Mouse (Mus musculus) forebrain, embryonic 16.5 days (tissue): ENCODE data around the gene Tenm3. TPM values are rescaled to one million over a fixed set of nuclear protein-coding genes. Genes with fewer than 3 reads are reported as not detected.

Experiments
- ATAC-seq: fragments of 200-750 bp; cut with Nextera tagmentation; 2 replicates; pipeline ENCODE4 v1.8.0; 2017; ENCODE audit warnings: mild to moderate bottlenecking, moderate library complexity
- H3K27ac ChIP-seq: fragments of 300-500 bp; sonication (generic); 2 replicates; pipeline ENCODE4 v1.5.1; 2014; ENCODE audit warnings: low read length, control low read depth
- H3K27me3 ChIP-seq: fragments of 300-500 bp; sonication (generic); replicated peaks from 2 replicates; pipeline ENCODE4 v1.6.1; 2014; ENCODE audit warnings: low read length; ENCODE audit not compliant: control insufficient read depth, insufficient read depth
- H3K36me3 ChIP-seq: fragments of 300-500 bp; sonication (generic); 2 replicates; pipeline ENCODE4 v1.6.1; 2014; ENCODE audit not compliant: control insufficient read depth, insufficient read depth
- H3K4me1 ChIP-seq: fragments of 300-500 bp; sonication (generic); replicated peaks from 2 replicates; pipeline ENCODE4 v1.6.1; 2014; ENCODE audit warnings: low read length; ENCODE audit not compliant: control insufficient read depth, insufficient read depth
- H3K4me2 ChIP-seq: fragments of 300-500 bp; sonication (generic); 2 replicates; pipeline ENCODE4 v1.6.1; 2014; ENCODE audit warnings: mild to moderate bottlenecking, low read length, control low read depth
- H3K4me3 ChIP-seq: fragments of 300-500 bp; sonication (generic); replicated peaks from 2 replicates; pipeline ENCODE4 v1.5.1; 2014; ENCODE audit warnings: mild to moderate bottlenecking, low read length, control low read depth
- H3K9ac ChIP-seq: fragments of 300-500 bp; sonication (generic); replicated peaks from 2 replicates; pipeline ENCODE4 v1.6.1; 2014; ENCODE audit warnings: low read depth, low read length, control low read depth
- H3K9me3 ChIP-seq: fragments of 300-500 bp; sonication (generic); 2 replicates; pipeline ENCODE4 v1.6.1; 2016; ENCODE audit warnings: low read length; ENCODE audit not compliant: control insufficient read depth
- WGBS: fragments of 180-500 bp; shearing (Covaris S2); extraction: QIAGEN DNeasy Blood & Tissue Kit; methylation state at CpG from one replicate; pipeline ENCODE4 v1.1.7; 2014; 5-methylcytosine and 5-hydroxymethylcytosine counted together
- polyA plus RNA-seq: library from polyadenylated mRNA; unstranded; fragments of >200 nt; fragmentation: Nextera tagmentation; extraction: Ambion mirVana; gene quantifications from 2 replicates; pipeline ENCODE4 v1.2.1, GENCODE M21; 2015

Gene Tenm3
- polyA plus RNA-seq, 1 experiment from 2014 or later, result 24.8 TPM

DNA sequence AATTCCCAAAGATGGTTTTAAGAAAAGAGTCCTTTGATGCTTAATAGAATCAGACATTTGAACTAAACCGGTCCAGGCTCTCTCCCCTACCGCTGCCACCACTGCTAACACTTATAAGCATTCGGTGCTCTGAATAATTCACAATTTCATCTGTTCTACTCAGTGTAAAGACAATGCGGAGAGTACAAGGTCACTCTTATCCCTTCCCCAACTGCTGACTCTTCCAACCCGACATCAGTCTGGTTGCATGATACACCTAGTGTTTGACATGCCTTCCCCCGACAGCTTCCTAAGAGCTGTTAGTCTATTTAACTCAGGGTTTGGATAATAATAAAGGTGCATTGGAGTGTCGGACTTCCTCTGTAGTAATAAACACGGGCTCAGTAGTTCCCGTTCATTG lies 128.1 kb downstream of the Tenm3 start:
- H3K27me3 ChIP-seq, result no peaks in the 10 kb centered on the region
- H3K36me3 ChIP-seq, result no peaks in the 10 kb centered on the region
- H3K4me2 ChIP-seq, result no peak overlapping the region
- H3K4me3 ChIP-seq, result no peak overlapping the region
- H3K9ac ChIP-seq, result no peak overlapping the region
- WGBS, result 79% methylated on average over 9 of the region's 9 CpGs
- H3K4me1 ChIP-seq, result no peaks in the 10 kb centered on the region
- no peak overlapping the region for H3K27ac ChIP-seq
- no peak for ATAC-seq
- 0 out of 2 replicates have a peak, but pooled peaks cover 2% of the 10 kb centered on the region for H3K9me3 ChIP-seq

DNA sequence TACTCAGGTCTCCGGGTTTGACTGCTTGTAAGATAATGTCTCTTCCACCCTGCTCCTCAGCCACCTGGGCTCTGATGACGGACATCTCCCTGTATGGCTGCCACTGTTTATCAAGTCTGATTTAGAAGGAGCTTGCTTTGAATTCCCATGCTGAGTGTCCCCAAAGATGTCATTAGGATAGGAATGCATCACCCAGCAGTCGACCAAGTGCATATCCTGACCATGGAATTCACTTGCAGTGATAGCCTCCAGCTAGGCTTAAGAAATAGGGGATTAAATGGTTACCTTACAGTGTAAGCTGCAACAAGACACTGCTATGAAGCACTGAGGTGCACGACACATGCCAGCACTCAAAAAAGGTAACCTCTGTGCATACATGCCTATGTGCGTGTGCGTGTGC lies 137.1 kb downstream of the Tenm3 start:
- WGBS, result 90% methylated on average over 6 of the region's 6 CpGs
- Histone ChIP-seq H3K27me3 (no peaks in the 10 kb centered on the region), H3K9me3 (peaks cover 8% of the 10 kb centered on the region; the same call in 1 of the 2 replicates), H3K4me1 (no peaks in the 10 kb centered on the region), H3K36me3 (no peaks in the 10 kb centered on the region), H3K4me3 (no peak overlapping the region), H3K4me2 (no peak overlapping the region), H3K9ac (no peak overlapping the region), H3K27ac (no peak overlapping the region)
- ATAC-seq, result no peak

DNA sequence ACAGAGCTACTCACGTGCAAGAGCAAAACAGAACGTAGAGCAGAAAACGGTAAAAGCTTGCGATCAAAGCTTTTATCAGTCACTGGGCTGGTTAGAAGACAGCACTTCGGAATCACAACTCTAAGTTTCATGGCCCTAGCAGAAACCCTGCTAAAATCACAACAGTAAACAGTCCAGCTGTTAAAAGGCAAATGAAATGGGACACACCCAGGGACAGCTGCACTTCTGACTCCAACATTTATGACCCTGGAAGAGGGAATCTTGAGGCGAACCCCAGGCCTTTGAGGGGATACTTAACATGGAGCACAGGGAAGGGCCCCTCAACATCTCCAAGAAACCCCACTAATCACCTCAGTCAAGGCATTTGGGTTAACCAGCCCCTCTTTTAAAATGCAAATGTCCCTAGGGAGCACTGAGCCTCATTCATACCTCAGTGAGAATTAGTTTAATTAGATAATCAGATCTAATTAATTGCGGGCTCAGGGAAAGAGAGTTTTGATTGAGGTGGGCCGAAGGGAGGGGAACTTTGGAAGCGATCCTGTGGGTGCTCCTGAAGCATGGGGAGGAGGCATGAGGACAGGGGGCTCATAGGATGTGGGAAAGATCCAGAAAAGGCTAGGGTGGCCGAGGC lies 138.8 kb downstream of the Tenm3 start:
- H3K36me3 ChIP-seq, result no peaks in the 10 kb centered on the region
- H3K4me3 ChIP-seq, result no peak overlapping the region
- H3K27me3 ChIP-seq, result no peaks in the 10 kb centered on the region
- H3K4me2 ChIP-seq, result no peak overlapping the region
- 58% methylated on average over 10 of the region's 10 CpGs for WGBS
- no peak overlapping the region for H3K9ac ChIP-seq
- peaks cover 5% of the 10 kb centered on the region; the same call in 1 of the 2 replicates for H3K9me3 ChIP-seq
- H3K27ac ChIP-seq, result no peak overlapping the region
- no peak for ATAC-seq
- no peaks in the 10 kb centered on the region for H3K4me1 ChIP-seq

DNA sequence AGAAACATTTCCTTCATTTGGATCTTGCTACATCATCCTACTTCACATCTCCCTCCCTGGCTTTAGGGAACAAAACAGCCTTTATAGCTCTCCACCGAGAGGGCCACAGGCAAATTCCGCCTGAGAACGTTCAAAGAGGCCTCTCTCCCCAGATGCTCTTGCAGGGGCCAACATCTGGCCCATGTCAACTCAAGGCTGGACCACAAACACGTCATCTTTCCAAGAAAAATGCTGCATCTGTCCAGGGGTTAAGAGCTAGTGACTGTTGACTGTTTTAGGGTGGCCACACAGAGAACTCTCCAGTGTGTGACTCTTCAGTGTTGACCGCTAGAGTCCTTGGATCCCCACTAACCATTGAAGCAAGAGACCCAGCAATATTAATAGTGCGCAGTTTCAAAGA lies 139.3 kb downstream of the Tenm3 start:
- peaks cover 5% of the 10 kb centered on the region; the same call in 1 of the 2 replicates for H3K9me3 ChIP-seq
- H3K27ac ChIP-seq, result no peak overlapping the region
- H3K4me1 ChIP-seq, result no peaks in the 10 kb centered on the region
- ATAC-seq, result no peak
- WGBS, result 79% methylated on average over 6 of the region's 6 CpGs
- no peak overlapping the region for H3K4me3 ChIP-seq
- no peaks in the 10 kb centered on the region for H3K27me3 ChIP-seq
- no peak overlapping the region for H3K4me2 ChIP-seq
- no peak overlapping the region for H3K9ac ChIP-seq
- no peaks in the 10 kb centered on the region for H3K36me3 ChIP-seq

DNA sequence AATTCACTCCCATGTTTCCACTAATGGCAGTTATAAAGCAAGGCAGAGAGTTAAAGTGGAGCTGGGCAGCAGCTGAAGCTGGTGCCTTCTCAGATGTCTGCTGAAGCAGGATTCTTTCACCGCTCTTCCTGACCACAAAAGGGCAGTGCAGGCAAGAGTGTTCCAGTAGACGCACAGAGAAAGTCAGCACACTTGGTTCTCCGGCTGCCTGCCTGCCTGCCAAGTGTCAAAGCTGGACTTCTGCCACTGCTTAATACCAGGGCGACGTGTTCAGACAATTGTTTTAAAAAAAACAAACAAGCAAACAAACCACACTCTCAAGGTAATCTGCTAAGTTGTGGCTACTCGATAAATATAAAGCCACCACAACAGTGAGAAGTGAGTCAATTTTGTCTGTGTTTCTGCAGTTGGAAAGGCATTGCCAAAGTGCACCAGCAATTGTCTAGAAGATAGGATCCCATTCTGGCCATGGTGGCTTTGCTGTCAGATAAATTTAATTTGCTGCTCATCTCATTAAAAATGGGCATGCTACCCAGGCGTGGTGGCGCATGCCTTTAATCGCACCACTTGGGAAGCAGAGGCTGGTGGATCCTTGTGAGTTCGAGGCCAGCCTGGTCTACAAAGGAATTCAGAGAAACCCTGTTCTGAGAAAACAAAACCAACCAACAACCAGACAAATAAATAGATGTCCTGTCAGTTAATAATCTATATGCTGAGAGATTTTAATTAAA lies 152.9 kb downstream of the Tenm3 start:
- Histone ChIP-seq H3K4me1 (0 out of 2 replicates have a peak, but pooled peaks cover 5% of the 10 kb centered on the region), H3K9me3 (no peaks in the 10 kb centered on the region), H3K36me3 (no peaks in the 10 kb centered on the region), H3K4me3 (no peak overlapping the region), H3K9ac (no peak overlapping the region), H3K27me3 (no peaks in the 10 kb centered on the region), H3K4me2 (no peak overlapping the region), H3K27ac (no peak overlapping the region)
- WGBS, result 44% methylated on average over 10 of the region's 10 CpGs
- peak; percentile 54; the same call in 1 of the 2 replicates for ATAC-seq

DNA sequence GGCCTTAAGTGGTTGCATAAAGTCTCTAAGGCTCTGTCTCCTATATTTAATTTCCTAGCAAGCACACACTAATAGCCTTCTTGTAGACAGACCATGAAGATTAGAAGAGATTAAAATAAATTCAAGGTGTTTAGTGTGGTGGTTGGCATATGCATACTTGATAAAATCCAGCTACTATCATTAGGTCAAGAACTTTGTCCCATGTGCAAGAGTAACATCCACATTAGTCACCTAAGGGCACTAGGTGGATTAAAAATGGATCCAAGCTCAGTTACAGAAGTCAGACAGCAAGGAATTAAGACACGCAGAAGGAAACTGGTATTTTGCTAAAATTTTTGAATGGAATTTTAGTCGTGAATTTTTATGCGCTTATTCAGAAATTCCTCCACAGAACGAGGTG lies 155.0 kb downstream of the Tenm3 start:
- Histone ChIP-seq H3K4me3 (no peak overlapping the region), H3K9me3 (no peaks in the 10 kb centered on the region), H3K27me3 (no peaks in the 10 kb centered on the region), H3K36me3 (no peaks in the 10 kb centered on the region), H3K4me2 (no peak overlapping the region), H3K27ac (no peak overlapping the region), H3K9ac (no peak overlapping the region), H3K4me1 (0 out of 2 replicates have a peak, but pooled peaks cover 5% of the 10 kb centered on the region)
- WGBS, result 84% methylated on average over 4 of the region's 4 CpGs
- ATAC-seq, result no peak

DNA sequence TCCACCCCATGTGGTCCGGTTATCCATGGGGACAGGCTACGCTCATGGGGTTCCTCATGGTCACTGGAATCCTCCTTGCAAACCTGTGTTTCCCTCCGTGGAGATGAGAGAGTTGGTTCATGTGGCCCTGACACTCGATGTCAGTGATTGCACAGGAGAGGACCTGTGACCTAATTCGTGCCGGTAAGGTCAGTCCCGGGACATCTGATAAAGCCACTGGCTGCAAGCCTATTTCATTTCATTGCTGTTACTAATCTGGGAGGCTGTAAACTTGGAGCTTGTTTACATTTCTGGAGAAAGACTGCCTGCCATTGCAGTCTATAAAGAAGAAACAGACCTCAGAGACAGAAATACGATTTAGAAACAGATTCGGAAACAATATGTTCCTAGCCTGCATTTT lies 155.6 kb downstream of the Tenm3 start:
- WGBS, result 87% methylated on average over 9 of the region's 9 CpGs
- Histone ChIP-seq H3K27ac (no peak overlapping the region), H3K9ac (no peak overlapping the region), H3K4me3 (no peak overlapping the region), H3K9me3 (no peaks in the 10 kb centered on the region), H3K4me2 (no peak overlapping the region), H3K4me1 (0 out of 2 replicates have a peak, but pooled peaks cover 5% of the 10 kb centered on the region), H3K27me3 (no peaks in the 10 kb centered on the region), H3K36me3 (no peaks in the 10 kb centered on the region)
- no peak for ATAC-seq

DNA sequence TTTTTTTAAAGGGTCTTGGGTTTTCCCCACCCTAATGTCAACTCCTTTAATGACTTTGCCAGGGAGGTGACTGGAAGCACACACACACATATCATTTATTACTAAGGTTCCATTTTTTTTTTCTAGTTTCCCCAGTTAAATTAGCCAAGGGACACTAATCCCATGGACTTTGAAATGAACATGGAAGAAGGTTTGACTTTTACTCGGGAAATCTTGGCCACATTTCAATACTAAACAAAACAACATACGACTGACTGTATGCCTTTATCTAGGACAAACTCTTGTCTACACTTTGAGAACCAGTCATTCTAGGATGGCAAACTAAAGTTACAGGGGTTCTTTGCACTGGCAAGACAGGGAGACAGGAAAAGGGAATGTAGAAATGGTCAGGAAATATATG lies 170.3 kb downstream of the Tenm3 start:
- H3K4me2 ChIP-seq, result no peak overlapping the region
- no peaks in the 10 kb centered on the region for H3K27me3 ChIP-seq
- H3K4me3 ChIP-seq, result no peak overlapping the region
- no peak overlapping the region for H3K9ac ChIP-seq
- ATAC-seq, result no peak
- H3K4me1 ChIP-seq, result peaks cover 14% of the 10 kb centered on the region
- H3K27ac ChIP-seq, result no peak overlapping the region
- H3K9me3 ChIP-seq, result no peaks in the 10 kb centered on the region
- 69% methylated on average over 2 of the region's 2 CpGs for WGBS
- no peaks in the 10 kb centered on the region for H3K36me3 ChIP-seq

DNA sequence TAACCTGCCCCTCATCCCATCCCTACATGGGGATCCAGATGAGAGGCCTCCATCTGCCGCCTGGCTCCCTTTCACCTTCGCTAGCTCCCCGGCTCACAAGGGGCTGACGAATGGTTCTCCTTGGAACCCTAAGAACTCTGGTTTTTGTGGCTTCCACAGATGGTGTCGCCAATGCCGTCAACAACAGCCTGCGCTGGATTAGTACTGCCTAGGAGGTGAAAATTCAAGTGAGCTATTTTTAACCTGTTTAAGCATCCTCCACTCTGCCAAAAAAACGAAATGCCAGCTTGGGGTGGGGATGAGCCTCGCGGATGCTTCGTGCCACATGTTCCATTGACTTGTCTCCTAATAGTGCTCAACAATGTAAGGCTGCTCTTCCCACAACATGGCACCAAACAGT lies 171.3 kb downstream of the Tenm3 start:
- Histone ChIP-seq H3K4me3 (no peak overlapping the region), H3K36me3 (no peaks in the 10 kb centered on the region), H3K4me1 (peaks cover 14% of the 10 kb centered on the region), H3K9ac (no peak overlapping the region), H3K9me3 (no peaks in the 10 kb centered on the region), H3K27ac (no peak overlapping the region), H3K27me3 (no peaks in the 10 kb centered on the region), H3K4me2 (no peak overlapping the region)
- 73% methylated on average over 11 of the region's 11 CpGs for WGBS
- 0 out of 2 replicates have a peak, but pooled peaks have one; percentile 11 for ATAC-seq
